Mouse (Mus musculus): ENCODE measurements around the gene Lgi4.

The Lgi4 gene

DNA sequence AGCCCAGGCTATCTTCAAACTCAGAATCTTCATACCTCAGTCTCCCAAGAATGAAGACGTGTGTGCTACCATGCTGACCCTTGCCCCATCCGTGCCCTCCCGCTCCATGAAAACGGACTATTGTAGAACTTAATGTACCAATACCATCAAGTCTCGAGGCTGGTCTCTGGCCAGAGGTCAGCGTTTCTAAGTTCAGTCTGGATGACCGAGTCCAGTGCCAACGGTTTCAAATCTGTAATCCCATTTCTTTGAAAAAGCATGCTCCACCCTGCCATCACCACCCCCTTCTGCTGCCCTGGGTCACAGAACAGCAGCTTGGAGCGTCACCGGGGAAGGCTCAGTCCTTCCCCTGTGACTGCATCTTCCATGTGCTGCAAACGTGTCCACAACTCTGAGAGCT lies 48.6 kb downstream of the Lgi4 start:
- DNase-seq (ENCODE audit: low spot score), result no peak

DNA sequence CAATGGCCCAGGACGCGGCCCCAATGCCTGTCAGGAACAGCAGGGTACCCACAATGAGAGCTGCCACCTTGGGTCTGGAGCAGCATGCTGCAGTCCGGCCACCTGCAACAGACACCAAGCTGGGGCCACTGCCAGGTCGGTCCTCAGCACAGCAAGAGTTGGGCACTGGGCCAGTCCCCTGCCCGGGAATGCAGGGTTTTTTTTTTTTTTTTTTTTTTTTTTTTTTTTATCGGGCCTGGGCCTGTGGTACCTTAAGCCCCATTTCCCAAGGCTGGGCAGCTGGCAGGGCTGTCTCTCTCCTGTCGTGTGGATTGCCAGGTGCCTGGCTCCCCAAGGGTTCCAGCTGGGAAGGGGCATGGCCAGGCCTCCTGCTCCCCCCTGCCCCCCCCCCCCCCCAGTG lies 49.9 kb downstream of the Lgi4 start:
- no peak for DNase-seq (ENCODE audit: low spot score)

DNA sequence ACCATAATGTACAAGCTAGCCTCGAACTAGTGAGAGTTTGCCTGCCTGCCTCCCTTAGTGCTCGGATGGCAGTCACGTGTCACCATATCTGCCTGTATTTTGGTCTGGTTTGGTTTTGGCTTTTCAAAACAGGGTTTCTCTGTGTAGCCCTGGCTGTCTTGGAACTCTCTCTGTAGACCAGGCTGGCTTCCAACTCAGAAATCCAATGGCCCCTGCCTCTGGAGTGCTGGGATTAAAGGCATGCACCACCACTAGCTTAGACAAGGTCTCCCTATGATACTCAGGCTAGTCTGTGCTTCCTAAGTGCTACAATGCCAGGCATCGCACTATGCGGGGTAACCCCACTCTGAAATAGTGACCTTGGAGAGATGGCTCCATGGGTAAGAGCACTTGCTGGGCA lies 50.7 kb downstream of the Lgi4 start:
- no peak for DNase-seq (ENCODE audit: low spot score)

DNA sequence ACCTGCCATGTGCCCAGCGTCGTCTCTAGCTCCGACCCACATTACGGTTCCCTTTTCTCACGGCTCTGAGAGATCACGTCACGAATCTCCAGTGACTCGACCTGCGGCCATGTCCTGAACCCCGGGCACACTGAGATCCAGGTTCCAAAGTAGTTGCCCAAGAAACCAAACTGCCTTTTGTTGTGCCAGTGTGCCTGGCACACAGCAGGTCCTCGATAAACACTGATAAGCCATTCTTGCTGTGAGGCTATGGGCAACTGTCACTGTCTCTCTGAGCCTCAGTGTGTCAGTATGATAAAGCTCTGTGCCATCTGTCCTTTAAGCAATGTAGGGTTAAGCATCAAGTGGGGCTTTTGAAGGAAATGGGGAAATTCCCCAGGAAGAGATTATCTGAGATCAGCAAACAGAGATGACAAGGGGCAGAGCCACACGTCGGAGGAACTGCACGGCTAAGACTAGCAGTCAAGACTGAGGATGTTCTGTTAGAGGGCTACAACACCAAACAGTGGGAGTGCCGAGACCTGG lies 51.8 kb downstream of the Lgi4 start:
- no peak for DNase-seq (ENCODE audit: low spot score)

DNA sequence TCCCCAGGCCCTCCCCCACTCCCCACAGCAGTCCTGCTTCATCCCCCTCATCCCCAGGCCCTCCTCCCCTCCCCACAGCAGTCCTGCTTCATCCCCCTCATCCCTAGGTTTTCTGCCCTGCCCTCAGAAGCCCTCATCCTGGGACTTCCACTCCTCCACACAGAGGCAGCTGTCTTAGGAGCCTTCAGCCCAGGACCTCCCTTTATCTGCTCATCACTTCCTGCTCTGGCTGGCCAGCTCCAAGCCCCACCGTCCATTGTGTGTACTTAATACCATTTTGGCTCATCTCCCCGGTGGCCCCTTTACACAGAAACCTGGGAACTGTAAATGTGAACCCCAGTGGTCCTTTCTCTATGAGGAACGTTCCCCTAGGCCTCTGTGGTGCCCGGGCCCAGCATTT lies 52.9 kb downstream of the Lgi4 start:
- no peak for DNase-seq (ENCODE audit: low spot score)

DNA sequence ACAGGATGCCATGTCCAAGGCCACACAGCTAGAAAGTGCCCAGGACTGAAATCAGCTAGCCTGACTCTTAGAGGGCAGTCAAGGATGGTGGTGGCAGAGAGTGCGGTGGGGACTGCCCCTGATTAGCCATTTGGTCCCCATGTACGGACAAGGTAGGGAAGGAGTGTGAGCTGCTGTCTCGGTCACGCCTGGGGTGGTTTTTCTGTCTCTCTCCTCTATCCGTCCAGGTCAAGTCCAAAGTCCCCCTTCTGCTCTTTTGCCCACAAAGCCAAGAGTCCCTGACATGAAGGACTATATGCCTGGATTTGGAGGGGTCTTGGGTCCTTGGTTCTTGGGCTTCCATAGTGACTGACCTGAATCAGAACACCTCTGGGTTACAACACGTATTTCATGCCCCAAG lies 54.7 kb downstream of the Lgi4 start:
- no peak for DNase-seq (ENCODE audit: low spot score)

DNA sequence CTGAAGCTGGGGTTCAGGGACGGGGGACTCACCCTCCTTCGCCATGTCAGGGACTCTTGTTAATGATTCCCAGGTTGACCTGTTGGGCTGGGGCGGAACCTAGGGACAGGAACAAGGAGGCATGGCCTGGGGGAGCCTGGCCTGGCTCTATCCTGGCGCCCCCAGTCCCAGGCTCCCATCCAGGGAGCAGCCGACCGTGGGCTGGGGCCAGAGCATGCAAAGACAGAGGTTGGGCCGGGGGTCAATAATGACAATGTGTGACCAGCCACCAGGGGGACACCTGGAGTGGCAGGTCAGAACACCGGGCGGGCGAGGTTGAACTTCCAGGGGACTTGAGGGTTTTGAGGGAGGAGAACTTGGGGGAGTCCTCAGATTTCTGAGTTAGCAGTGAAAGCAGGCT lies 55.5 kb downstream of the Lgi4 start:
- no peak for DNase-seq (ENCODE audit: low spot score)

DNA sequence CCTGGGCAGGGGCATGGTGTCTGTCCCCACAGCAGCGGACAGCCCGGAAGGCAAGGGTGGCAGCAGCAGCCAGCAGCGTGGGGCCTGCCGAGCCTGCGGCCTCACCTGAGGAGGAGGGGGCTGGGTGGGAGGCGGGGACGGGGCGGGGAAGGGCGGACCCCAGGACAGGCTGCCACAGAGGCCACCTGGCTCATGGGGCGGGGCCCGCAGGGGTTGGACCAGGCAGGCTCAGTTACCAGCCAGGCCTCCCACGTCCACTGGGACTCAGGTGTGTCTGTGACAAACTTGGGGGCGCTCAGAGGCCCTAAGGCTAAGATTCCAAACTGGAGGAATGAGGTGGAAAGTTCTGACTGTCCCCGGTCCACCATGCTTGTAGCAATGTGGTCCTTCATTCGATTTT lies 56.0 kb downstream of the Lgi4 start, which contains the start of gene Hpn:
Gene Hpn, minus strand, starts transcription at position 109 of the 400 bp plus-strand sequence.
- no peak for DNase-seq (ENCODE audit: low spot score)

DNA sequence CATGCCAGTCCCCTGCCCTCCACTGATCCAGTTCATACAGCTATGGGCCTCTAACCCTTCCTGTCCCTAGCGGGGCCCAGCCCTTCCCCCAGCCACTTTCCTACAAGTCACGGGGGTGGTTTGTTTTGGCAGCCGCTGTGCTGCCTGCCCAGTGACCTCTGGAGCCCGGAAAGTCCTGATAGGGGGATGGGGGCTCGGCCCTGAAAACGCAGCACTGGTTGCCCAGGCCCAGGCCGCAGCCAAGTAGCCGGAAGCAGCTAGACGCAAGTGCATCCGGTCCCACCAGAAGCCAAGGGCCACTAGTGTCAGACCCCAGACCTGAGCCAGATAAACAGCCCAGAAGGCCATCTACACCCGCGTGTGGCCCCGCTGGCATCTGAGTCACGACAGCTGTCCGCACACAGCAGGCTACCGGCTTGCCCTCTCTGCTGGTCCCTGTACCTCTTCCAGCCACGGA lies 56.5 kb downstream of the Lgi4 start:
- DNase-seq (ENCODE audit: low spot score), result no peak

DNA sequence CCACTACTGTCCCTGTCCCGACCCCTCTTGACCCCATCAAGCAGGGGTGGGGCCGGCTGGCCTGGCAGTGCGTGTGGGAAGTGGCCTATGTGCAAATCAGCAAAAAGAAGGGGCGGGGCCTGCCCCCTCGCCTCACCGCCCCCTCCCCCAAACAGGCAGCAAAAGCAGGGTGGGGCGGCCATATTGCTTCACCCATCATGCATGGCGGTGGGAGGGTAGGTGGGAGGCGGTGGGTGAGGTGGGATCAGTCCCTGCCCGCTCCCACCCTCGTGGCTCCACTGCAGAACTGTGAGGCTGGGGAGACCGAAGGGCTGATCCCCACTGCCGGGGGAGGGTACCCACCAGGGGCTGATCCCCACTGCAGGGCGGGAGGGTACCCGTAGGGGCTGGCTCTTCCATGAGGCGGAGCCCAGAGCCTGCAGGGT lies 57.6 kb downstream of the Lgi4 start:
- DNase-seq (ENCODE audit: low spot score), result no peak

DNA sequence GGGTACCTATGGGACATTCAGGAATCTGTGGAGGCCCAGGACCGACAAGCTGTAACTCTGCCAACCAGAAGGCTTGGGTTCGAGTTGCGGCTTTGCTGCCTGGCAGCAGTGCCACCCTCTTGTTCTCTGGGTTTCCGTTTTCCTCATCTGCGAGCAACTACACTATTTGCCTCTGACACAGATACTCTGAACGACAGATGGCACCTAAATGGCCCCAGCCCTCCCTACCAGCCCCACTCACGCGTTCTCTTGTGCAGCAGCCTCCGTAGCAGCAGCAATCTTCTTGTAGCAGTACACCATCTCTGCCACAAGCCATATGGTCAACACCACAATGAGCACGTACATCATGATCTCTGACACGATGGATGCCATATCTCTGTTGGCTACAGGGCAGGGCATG lies 58.3 kb downstream of the Lgi4 start:
- no peak for DNase-seq (ENCODE audit: low spot score)

DNA sequence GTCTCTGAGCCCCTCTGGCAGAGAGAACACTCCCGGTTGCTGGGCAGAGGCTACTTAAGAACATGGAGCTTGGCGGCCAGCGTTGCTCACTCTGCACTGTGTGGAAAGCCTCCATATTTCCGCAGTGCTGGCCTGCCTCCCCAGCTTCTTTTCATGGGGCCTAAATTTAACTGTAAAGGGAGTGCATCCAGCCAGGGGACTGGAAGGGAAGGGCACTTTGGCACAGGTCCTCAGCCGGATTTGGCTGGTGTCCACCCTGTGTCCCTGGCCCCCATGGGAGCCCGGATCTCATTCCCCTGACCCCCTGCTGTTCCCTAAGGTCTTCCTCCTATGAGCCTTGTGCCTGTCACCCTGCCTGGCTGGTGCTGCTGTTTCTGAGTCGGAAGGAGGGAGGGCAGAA lies 59.3 kb downstream of the Lgi4 start:
- DNase-seq (ENCODE audit: low spot score), result no peak

DNA sequence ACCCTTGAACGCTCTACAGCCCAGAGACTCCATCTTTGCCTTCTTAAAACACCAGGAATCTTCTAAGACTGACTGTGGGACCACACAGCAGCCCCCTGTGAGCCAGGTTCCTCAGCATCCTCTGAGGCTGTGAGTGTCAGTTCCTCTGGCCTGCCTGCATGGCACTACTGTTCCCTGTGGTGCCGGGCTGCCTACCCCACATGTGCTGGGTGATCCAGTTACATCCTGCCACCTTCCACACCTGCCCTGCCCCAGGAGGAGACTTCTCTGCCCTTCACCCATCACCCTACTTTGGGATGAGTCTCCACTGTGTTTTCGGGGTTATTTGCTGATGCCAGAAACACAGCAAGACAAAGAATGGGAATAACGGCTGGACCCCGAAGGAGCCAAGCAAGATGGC lies 60.4 kb downstream of the Lgi4 start:
- no peak for DNase-seq (ENCODE audit: low spot score)
